Mouse (Mus musculus): ENCODE measurements around the gene Defb43. TPM values are rescaled to one million over a fixed set of nuclear protein-coding genes. Genes with fewer than 3 reads are reported as not detected.

Gene Defb43
- polyA plus RNA-seq, 1 experiment from 2014 or later = not detected

GRCm38 (mm10) chr14:63049910-63050370 is 38.4 kb downstream of the Defb43 start, which contains the start of gene Defb30:
Gene Defb30, minus strand, starts transcription at chr14:63049960.
- Histone ChIP-seq H3K4me3 (ENCODE audit: low read depth, low read length) (no peak within 1 kb of the TSS), H3K27ac (replicated peaks; ENCODE audit: low read depth, low read length) (no peak within 1 kb of the TSS), H3K36me3 (replicated peaks; ENCODE audit: control insufficient read depth, insufficient read depth, low read depth, low read length) (no peaks in the 10 kb centered on the region), H3K27me3 (ENCODE audit: control insufficient read depth, insufficient read depth, low read length) (no peaks in the 10 kb centered on the region), H3K9me3 (replicated peaks; ENCODE audit: control insufficient read depth, low read length) (no peaks in the 10 kb centered on the region), H3K4me1 (ENCODE audit: control insufficient read depth, insufficient read depth, low read length) (no peaks in the 10 kb centered on the region), H3K9ac (replicated peaks; ENCODE audit: low read length) (no peak within 1 kb of the TSS), H3K4me2 (ENCODE audit: low read depth, low read length) (no peak within 1 kb of the TSS)
- ATAC-seq (replicated peaks; ENCODE audit: insufficient number of reproducible peaks, low FRiP score, low TSS enrichment, low read depth) = no peak
- DNase-seq (ENCODE audit: low spot score) = no peak
- WGBS = 76% methylated on average over 11 of the region's 14 CpGs

DNA sequence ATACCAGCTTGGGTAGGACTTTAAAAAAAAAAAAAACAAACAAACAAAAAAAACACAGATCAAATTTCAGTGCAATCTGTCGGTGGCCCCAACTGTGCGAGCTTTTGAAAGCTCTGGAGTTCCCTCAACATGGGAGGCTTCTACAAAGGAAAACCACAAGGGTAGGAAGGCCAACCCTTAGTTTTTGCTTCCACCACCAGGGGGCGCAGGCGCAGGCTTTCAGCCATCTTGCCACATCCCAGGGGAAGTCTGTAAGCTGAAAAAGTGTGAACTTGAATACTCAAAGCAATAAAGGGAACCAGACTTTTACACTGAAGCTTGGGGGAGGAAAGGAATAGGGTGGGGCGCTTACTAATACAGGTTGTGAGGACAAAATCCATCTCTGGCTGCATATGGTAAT is 39.2 kb downstream of the Defb43 start:
- WGBS = 32% methylated on average over 5 of the region's 5 CpGs
- Histone ChIP-seq H3K27me3 (ENCODE audit: control insufficient read depth, insufficient read depth, low read length) (no peaks in the 10 kb centered on the region), H3K4me1 (ENCODE audit: control insufficient read depth, insufficient read depth, low read length) (no peaks in the 10 kb centered on the region), H3K4me3 (ENCODE audit: low read depth, low read length) (no peak overlapping the region), H3K4me2 (ENCODE audit: low read depth, low read length) (no peak overlapping the region), H3K27ac (replicated peaks; ENCODE audit: low read depth, low read length) (no peak overlapping the region), H3K36me3 (replicated peaks; ENCODE audit: control insufficient read depth, insufficient read depth, low read depth, low read length) (no peaks in the 10 kb centered on the region), H3K9me3 (replicated peaks; ENCODE audit: control insufficient read depth, low read length) (no peaks in the 10 kb centered on the region), H3K9ac (replicated peaks; ENCODE audit: low read length) (no peak overlapping the region)
- ATAC-seq (replicated peaks; ENCODE audit: insufficient number of reproducible peaks, low FRiP score, low TSS enrichment, low read depth) (no peak), DNase-seq (ENCODE audit: low spot score) (peak; percentile 60)

DNA sequence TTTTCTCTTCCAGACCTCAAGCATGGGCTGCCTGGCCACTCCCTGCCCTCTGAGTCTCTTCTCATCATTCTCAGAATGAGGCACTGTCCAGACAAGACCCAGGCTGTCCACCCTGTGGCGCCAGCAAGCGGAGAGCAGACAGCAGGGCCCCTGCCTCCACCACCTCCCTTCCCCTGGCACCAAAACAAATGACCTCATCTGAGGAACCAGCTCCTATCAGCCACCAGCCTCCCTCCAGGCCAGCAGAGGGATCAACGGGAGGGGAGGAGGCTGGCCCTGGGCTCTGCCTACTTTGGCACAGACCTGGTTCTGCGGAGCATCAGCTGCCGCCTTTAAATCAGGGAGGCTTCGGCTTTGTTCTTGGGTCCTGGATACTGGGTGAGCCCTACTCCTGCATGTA is 43.2 kb downstream of the Defb43 start:
- Histone ChIP-seq H3K27me3 (ENCODE audit: control insufficient read depth, insufficient read depth, low read length) (no peaks in the 10 kb centered on the region), H3K27ac (replicated peaks; ENCODE audit: low read depth, low read length) (no peak overlapping the region), H3K4me2 (ENCODE audit: low read depth, low read length) (no peak overlapping the region), H3K9me3 (replicated peaks; ENCODE audit: control insufficient read depth, low read length) (no peaks in the 10 kb centered on the region), H3K9ac (replicated peaks; ENCODE audit: low read length) (no peak overlapping the region), H3K4me3 (ENCODE audit: low read depth, low read length) (no peak overlapping the region), H3K4me1 (ENCODE audit: control insufficient read depth, insufficient read depth, low read length) (no peaks in the 10 kb centered on the region), H3K36me3 (replicated peaks; ENCODE audit: control insufficient read depth, insufficient read depth, low read depth, low read length) (no peaks in the 10 kb centered on the region)
- WGBS = 43% methylated on average over 6 of the region's 6 CpGs
- peak; percentile 6 for DNase-seq (ENCODE audit: low spot score)
- ATAC-seq (replicated peaks; ENCODE audit: insufficient number of reproducible peaks, low FRiP score, low TSS enrichment, low read depth) = no peak

DNA sequence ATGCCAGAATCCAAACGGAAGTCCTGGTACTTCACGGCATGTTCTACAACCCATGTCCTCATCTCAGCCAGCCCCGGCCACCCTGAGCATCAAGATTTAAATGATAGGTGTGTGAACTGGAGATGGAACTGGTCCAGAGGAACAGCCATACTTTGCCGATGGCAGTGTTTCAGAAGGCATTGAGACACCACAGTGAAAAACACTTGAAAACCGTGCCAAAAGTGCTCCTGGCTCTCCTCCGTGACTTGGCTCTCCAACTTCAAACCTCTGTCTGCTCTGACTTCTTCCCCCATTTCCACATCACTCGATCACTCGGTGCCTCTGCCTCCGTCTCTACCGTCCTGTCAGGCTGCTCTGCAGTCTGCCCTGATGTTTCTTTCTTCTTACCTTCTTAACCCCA is 48.8 kb downstream of the Defb43 start:
- DNase-seq (ENCODE audit: low spot score) (no peak), ATAC-seq (replicated peaks; ENCODE audit: insufficient number of reproducible peaks, low FRiP score, low TSS enrichment, low read depth) (no peak)
- Histone ChIP-seq H3K9ac (replicated peaks; ENCODE audit: low read length) (no peak overlapping the region), H3K27ac (replicated peaks; ENCODE audit: low read depth, low read length) (no peak overlapping the region), H3K4me3 (ENCODE audit: low read depth, low read length) (no peak overlapping the region), H3K4me2 (ENCODE audit: low read depth, low read length) (no peak overlapping the region), H3K36me3 (replicated peaks; ENCODE audit: control insufficient read depth, insufficient read depth, low read depth, low read length) (no peaks in the 10 kb centered on the region), H3K27me3 (ENCODE audit: control insufficient read depth, insufficient read depth, low read length) (no peaks in the 10 kb centered on the region), H3K4me1 (ENCODE audit: control insufficient read depth, insufficient read depth, low read length) (no peaks in the 10 kb centered on the region), H3K9me3 (replicated peaks; ENCODE audit: control insufficient read depth, low read length) (no peaks in the 10 kb centered on the region)
- 84% methylated on average over 10 of the region's 10 CpGs for WGBS

DNA sequence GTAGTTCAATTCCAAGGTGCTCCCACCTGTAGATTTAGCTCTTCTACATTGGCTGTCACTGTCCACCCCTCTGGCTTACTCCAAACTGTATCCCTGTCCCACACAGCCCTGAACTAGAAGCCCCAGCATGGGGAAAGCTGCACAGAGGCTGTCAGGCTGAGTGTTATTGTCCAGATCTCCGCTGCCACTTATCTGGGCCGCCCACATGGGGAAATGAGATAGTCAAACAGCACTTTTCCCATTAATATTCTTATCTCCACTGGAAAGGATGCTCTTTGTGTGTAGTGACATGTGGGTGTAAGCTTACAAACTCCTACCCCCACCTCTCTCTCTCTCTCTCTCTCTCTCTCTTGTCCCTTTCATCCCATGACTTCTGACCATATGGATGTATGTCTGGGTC is 50.6 kb downstream of the Defb43 start:
- no peaks in the 10 kb centered on the region for H3K36me3 ChIP-seq (replicated peaks; ENCODE audit: control insufficient read depth, insufficient read depth, low read depth, low read length)
- ATAC-seq (replicated peaks; ENCODE audit: insufficient number of reproducible peaks, low FRiP score, low TSS enrichment, low read depth) (no peak), DNase-seq (ENCODE audit: low spot score) (no peak)
- 87% methylated on average over 2 of the region's 2 CpGs for WGBS
- H3K27ac ChIP-seq (replicated peaks; ENCODE audit: low read depth, low read length) = no peak overlapping the region
- no peak overlapping the region for H3K4me2 ChIP-seq (ENCODE audit: low read depth, low read length)
- no peaks in the 10 kb centered on the region for H3K9me3 ChIP-seq (replicated peaks; ENCODE audit: control insufficient read depth, low read length)
- H3K4me3 ChIP-seq (ENCODE audit: low read depth, low read length) = no peak overlapping the region
- H3K4me1 ChIP-seq (ENCODE audit: control insufficient read depth, insufficient read depth, low read length) = no peaks in the 10 kb centered on the region
- H3K9ac ChIP-seq (replicated peaks; ENCODE audit: low read length) = no peak overlapping the region
- no peaks in the 10 kb centered on the region for H3K27me3 ChIP-seq (ENCODE audit: control insufficient read depth, insufficient read depth, low read length)

DNA sequence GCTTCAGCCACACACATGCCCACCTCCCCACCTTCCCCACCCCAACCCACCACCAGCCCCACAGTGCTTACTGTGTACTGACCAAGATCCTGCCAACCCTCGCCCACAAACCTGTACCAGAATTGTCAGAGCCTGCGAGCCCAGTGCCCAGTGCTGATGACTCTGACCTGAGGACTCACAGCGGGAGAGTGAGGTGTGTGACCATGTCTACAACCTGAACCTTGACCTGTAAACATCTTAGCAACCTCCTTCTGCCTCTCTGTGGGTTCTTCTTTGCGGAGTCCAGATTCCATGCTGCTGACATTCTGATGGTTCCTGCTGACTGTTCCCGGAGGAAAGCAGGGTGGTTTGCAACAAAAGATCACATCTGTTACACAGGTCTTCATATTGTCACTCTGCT is 53.8 kb downstream of the Defb43 start:
- Histone ChIP-seq H3K36me3 (replicated peaks; ENCODE audit: control insufficient read depth, insufficient read depth, low read depth, low read length) (no peaks in the 10 kb centered on the region), H3K27ac (replicated peaks; ENCODE audit: low read depth, low read length) (no peak overlapping the region), H3K4me2 (ENCODE audit: low read depth, low read length) (no peak overlapping the region), H3K9me3 (replicated peaks; ENCODE audit: control insufficient read depth, low read length) (no peaks in the 10 kb centered on the region), H3K4me1 (ENCODE audit: control insufficient read depth, insufficient read depth, low read length) (no peaks in the 10 kb centered on the region), H3K9ac (replicated peaks; ENCODE audit: low read length) (no peak overlapping the region), H3K4me3 (ENCODE audit: low read depth, low read length) (no peak overlapping the region), H3K27me3 (ENCODE audit: control insufficient read depth, insufficient read depth, low read length) (no peaks in the 10 kb centered on the region)
- 77% methylated on average over 5 of the region's 5 CpGs for WGBS
- no peak for DNase-seq (ENCODE audit: low spot score)
- ATAC-seq (replicated peaks; ENCODE audit: insufficient number of reproducible peaks, low FRiP score, low TSS enrichment, low read depth) = no peak

DNA sequence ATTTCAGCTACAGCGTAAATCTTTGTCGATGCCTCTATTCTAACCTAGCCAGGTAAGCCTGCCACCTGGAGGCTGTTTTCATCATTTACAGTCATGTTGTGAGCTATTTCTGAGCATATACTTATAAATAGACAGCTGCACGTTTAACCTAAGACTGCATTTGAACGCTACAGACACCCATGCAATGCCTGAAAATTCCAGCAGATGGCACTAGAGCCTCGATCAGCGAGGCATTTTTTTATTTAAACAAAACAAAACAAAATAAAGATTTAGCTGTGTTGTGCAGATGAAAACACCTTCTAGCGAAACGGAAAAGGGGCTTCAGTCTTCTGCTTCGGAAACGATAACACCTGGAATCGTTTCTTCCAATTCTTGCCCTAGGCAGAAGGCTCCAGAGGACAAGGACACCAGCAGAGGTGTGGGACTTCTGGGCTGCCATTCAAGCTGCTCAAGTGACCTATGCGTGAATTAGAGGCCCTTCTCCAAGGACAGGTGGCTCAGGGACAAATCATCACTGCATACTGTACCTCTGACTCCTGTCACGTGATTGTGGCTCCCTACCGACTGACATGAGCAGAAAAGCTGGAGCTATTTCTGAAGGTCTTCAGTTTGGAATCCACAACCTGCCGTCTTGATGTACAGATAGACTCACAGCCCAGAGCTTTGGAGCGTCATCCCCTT is 55.2 kb downstream of the Defb43 start:
- no peak overlapping the region for H3K9ac ChIP-seq (replicated peaks; ENCODE audit: low read length)
- no peak overlapping the region for H3K27ac ChIP-seq (replicated peaks; ENCODE audit: low read depth, low read length)
- no peaks in the 10 kb centered on the region for H3K4me1 ChIP-seq (ENCODE audit: control insufficient read depth, insufficient read depth, low read length)
- WGBS = 33% methylated on average over 16 of the region's 16 CpGs
- no peaks in the 10 kb centered on the region for H3K36me3 ChIP-seq (replicated peaks; ENCODE audit: control insufficient read depth, insufficient read depth, low read depth, low read length)
- H3K4me2 ChIP-seq (ENCODE audit: low read depth, low read length) = no peak overlapping the region
- DNase-seq (ENCODE audit: low spot score) (peak; percentile 81), ATAC-seq (replicated peaks; ENCODE audit: insufficient number of reproducible peaks, low FRiP score, low TSS enrichment, low read depth) (no peak)
- no peaks in the 10 kb centered on the region for H3K27me3 ChIP-seq (ENCODE audit: control insufficient read depth, insufficient read depth, low read length)
- H3K4me3 ChIP-seq (ENCODE audit: low read depth, low read length) = no peak overlapping the region
- H3K9me3 ChIP-seq (replicated peaks; ENCODE audit: control insufficient read depth, low read length) = no peaks in the 10 kb centered on the region

Data from embryonic facial prominence, embryonic 11.5 days (tissue).